Mouse (Mus musculus) layer of hippocampus, adult 2 months (tissue): Measurements from ENCODE around the gene Rapgef3. TPM values are rescaled to one million over a fixed set of nuclear protein-coding genes. Genes with fewer than 3 reads are reported as not detected.

Experiments
- DNase-seq, 2 experiments: peaks; one replicate each; pipeline ENCODE4 v3.0.0; 2022; ENCODE audit warnings: low spot score in 2 of 2
- H3K27ac ChIP-seq: fragments of 200-600 bp; 2 replicates; pipeline ENCODE4 v1.8.1; 2022
- H3K4me3 ChIP-seq: fragments of 200-600 bp; 2 replicates; pipeline ENCODE4 v1.8.1; 2022; ENCODE audit warnings: mild to moderate bottlenecking
- CTCF ChIP-seq: fragments of 200-600 bp; conservative IDR thresholded peaks from 2 replicates; pipeline ENCODE4 v1.8.1; 2022; ENCODE audit warnings: antibody characterized with exemption, mild to moderate bottlenecking, moderate library complexity
- total RNA-seq, 2 experiments: library from RNA; stranded (reverse); gene quantifications; 2 replicates each; pipeline ENCODE4 v1.2.3; 2021

The Rapgef3 gene
- total RNA-seq, 2 experiments from 2014 or later, result 45.5 to 46.8 TPM

GRCm38 (mm10) chr15:97746748-97747147, 21.0 kb downstream of the Rapgef3 start:
- Histone ChIP-seq H3K27ac (no peak overlapping the region), H3K4me3 (no peak overlapping the region)
- TF ChIP-seq CTCF, result no peak
- DNase-seq, result no peak

DNA sequence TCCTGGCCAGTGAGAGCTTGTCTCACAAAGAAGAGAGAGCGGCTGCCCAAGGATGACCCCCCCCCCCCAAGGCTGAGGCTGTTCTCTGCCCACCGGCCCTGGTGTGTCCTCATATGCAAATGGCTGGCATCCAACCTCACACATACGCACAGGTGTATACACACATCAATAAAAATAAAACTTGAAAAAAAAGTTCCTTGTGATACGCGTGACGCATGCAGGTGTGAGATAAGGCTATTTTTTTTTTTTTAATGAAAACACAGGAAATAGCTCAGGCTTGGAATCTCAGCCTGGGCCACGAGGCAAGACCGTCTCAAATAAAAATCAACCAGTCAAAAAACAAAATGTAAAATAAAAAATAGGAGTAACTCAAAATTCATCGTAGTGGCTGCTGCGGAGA, 21.5 kb downstream of the Rapgef3 start:
- Histone ChIP-seq H3K4me3 (no peak overlapping the region), H3K27ac (no peak overlapping the region)
- no peak for TF ChIP-seq CTCF
- no peak for DNase-seq

- H3K4me3 ChIP-seq, result no peak overlapping the region
- peak in 1 of 2 experiments; percentile 43 for DNase-seq
- H3K27ac ChIP-seq, result peak overlapping the region; percentile 67
- no peak for TF ChIP-seq CTCF
Observed at GRCm38 (mm10) chr15:97745331-97745730, 22.4 kb downstream of the Rapgef3 start.

GRCm38 (mm10) chr15:97744930-97745329, 22.8 kb downstream of the Rapgef3 start:
- DNase-seq, result no peak
- TF ChIP-seq CTCF, result no peak
- Histone ChIP-seq H3K4me3 (no peak overlapping the region), H3K27ac (peak overlapping the region; percentile 67)

- Histone ChIP-seq H3K4me3 (no peak overlapping the region), H3K27ac (no peak overlapping the region)
- TF ChIP-seq CTCF, result no peak
- no peak for DNase-seq
Observed at GRCm38 (mm10) chr15:97743961-97744525, 23.7 kb downstream of the Rapgef3 start.

DNA sequence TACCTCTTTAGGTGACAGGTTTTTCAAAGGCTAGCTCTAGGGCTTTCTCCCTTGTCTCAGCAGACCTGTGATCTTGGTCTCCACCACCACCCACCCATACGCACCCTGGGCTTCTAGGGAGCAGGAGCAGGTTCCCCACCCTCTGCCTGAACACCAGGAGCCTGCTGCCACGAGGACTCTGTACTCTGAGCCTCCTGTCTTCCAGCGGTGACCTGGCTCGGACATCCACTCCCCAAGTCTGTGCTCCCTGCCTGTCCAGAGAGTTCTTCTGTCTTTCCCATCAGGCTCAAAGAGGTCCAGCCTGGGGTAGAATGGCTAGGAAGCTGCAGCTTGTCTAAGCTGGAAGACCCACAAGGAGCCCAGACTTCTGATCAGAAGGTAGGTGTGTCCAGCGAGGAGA, 24.6 kb downstream of the Rapgef3 start:
- no peak overlapping the region for H3K4me3 ChIP-seq
- no peak for DNase-seq
- H3K27ac ChIP-seq, result no peak overlapping the region
- no peak for TF ChIP-seq CTCF

DNA sequence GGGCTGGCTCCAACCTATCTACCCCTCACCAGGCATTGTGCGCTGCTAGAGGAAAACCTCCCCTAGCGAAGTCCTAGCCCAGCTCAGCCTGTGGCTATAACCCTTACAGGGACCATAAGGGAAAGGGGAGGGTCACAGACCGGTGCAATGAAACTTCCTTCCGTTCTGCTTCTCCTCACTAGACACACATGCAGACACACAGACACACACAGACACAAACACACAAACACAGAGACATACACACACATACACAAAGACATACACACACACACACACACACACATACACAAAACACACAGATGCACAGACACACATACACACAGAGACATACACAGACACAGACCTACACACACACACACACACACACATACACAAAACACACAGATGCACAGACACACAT, 25.2 kb downstream of the Rapgef3 start:
- DNase-seq, result no peak
- H3K4me3 ChIP-seq, result no peak overlapping the region
- H3K27ac ChIP-seq, result peak overlapping the region; percentile 11; the same call in 1 of the 2 replicates
- TF ChIP-seq CTCF, result no peak

- H3K27ac ChIP-seq, result peak overlapping the region; percentile 11; the same call in 1 of the 2 replicates
- no peak for TF ChIP-seq CTCF
- DNase-seq, result no peak
- H3K4me3 ChIP-seq, result no peak overlapping the region
Observed at GRCm38 (mm10) chr15:97742074-97742473, 25.7 kb downstream of the Rapgef3 start.

GRCm38 (mm10) chr15:97741662-97742061, 26.1 kb downstream of the Rapgef3 start:
- peak overlapping the region; percentile 11; the same call in 1 of the 2 replicates for H3K27ac ChIP-seq
- H3K4me3 ChIP-seq, result no peak overlapping the region
- DNase-seq, result no peak
- no peak for TF ChIP-seq CTCF

DNA sequence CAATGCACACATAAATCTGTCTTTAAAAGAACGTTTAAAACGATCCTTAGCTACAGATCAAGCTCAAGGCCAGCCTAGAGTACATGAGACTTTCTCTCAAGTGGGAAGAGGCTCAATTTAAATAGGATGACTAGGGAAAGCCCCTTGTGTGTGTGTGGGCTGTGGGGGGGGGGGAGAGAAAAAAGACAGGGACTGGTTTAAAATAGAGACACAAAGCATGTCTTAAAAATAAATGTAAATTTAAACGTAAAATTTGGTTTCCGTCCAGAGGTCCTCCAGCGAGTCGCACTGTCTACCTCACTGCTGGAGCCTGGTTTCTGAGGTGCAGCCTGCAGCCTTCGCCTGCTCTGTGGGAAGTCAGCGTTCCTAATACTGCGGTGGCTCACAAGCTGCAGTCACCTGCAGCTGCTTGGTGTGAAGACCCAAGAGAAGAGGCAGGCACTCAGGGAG, 27.5 kb downstream of the Rapgef3 start:
- Histone ChIP-seq H3K4me3 (no peak overlapping the region), H3K27ac (peak overlapping the region; percentile 36; the same call in 1 of the 2 replicates)
- DNase-seq, result no peak
- TF ChIP-seq CTCF, result no peak

GRCm38 (mm10) chr15:97738923-97739322, 28.8 kb downstream of the Rapgef3 start:
- TF ChIP-seq CTCF, result no peak
- no peak overlapping the region for H3K27ac ChIP-seq
- no peak overlapping the region for H3K4me3 ChIP-seq
- no peak for DNase-seq

GRCm38 (mm10) chr15:97731988-97732387, 35.8 kb downstream of the Rapgef3 start:
- no peak for TF ChIP-seq CTCF
- H3K4me3 ChIP-seq, result no peak overlapping the region
- no peak overlapping the region for H3K27ac ChIP-seq
- DNase-seq, result no peak

- TF ChIP-seq CTCF, result no peak
- Histone ChIP-seq H3K27ac (peak within 1 kb of the TSS; percentile 80), H3K4me3 (no peak within 1 kb of the TSS)
- no peak for DNase-seq
Observed at GRCm38 (mm10) chr15:97731111-97731510, 36.7 kb downstream of the Rapgef3 start, which contains the start of gene Endou. TSS of gene Endou (minus strand) at chr15:97731339.

GRCm38 (mm10) chr15:97730365-97730764, 37.4 kb downstream of the Rapgef3 start:
- no peak for DNase-seq
- TF ChIP-seq CTCF, result no peak
- Histone ChIP-seq H3K4me3 (no peak overlapping the region), H3K27ac (peak overlapping the region; percentile 80)
